In the genomic region with DNA sequence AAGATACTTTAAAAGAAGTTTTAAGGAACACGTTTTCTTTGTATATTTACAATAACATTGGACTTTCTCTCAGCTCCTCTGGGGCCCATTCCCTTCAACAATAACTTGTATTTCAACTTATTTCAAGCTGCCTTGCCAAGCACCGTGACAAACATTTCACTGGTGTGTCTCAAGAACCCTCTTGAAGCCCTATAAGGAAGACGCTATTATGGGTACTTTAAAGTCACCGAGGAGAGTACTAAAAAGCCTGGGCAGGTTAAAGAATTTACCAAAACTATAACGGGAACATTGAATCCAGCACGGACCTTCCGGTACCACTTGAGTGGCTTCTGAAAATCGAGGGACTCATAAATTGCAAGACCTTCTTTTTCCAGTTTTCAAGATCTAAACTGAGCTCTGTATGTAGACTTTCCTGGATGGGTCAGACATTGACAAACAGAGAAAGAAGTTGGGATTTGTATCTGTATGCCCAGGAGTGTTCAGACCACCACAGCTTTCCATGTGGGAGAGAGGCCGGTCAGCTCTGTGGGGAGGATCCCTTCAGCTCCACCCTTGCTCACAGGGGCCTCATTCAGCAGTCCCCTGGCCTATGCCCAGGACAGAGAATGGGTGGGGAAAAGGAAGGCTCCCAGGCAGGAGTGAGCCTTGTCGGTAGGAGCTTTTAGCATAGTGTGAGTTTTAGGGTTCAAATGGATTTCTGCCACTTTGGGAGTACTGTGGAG, we compare ENCODE assay signal across 8 mouse cellular contexts. TPM values are rescaled to one million over a fixed set of nuclear protein-coding genes. Genes with fewer than 3 reads are reported as not detected.
A peak's percentile ranks its signal among the peaks of the same experiment; 100 is the strongest.
DNase-seq lines count a peak whose midpoint lies in the region; ATAC-seq and TF ChIP-seq lines count a peak whose summit lies in the region.

No protein-coding gene starts in this region.

- H3K4me3 ChIP-seq in cerebellum, adult 2 months (replicated peaks; ENCODE audit: insufficient read depth, low read depth, low read length), result peak overlapping the region; percentile 87
- H3K4me3 ChIP-seq in heart, embryonic 14.5 days (ENCODE audit: control insufficient read depth in 1 of 2, insufficient read depth in 1 of 2, low read depth in 1 of 2, low read length in 2 of 2), result peak overlapping the region; percentile 39 to 64
- peak overlapping the region; percentile 71 for H3K4me3 ChIP-seq in liver, embryonic 16.5 days (ENCODE audit: low read depth, low read length)
- H3K4me3 ChIP-seq in stomach, embryonic 14.5 days (ENCODE audit: low read depth, low read length), result peak overlapping the region; percentile 67; the same call in 1 of the 2 replicates

- TF ChIP-seq CTCF in cerebellum, adult 2 months (IDR thresholded peaks at IDR 0.05; ENCODE audit: borderline replicate concordance, insufficient read depth, low read depth, low read length), result no peak
- no peak for TF ChIP-seq CTCF in brain, embryonic 14.5 days (IDR thresholded peaks at IDR 0.05; ENCODE audit: borderline replicate concordance, extremely low read depth, insufficient read depth, insufficient read length)

- H3K4me2 ChIP-seq in heart, embryonic 14.5 days (ENCODE audit: low read length), result peak overlapping the region; percentile 68
- peak overlapping the region; percentile 74 for H3K4me2 ChIP-seq in liver, embryonic 16.5 days (ENCODE audit: low read depth, low read length)
- peak overlapping the region; percentile 93 for H3K4me2 ChIP-seq in stomach, embryonic 14.5 days (replicated peaks; ENCODE audit: low read depth, low read length)

- DNase-seq in cerebellum, adult 2 months, result peak in 1 of 2 experiments; percentile 26
- DNase-seq in cerebellum, adult 8-10 months, result no peak
- peak; percentile 12 for DNase-seq in brain, embryonic 14.5 days (ENCODE audit: low read depth)
- DNase-seq in adrenal gland, adult 8-10 months, result no peak
- no peak for DNase-seq in retina, postnatal 1 day

- no peaks in the 10 kb centered on the region for H3K27me3 ChIP-seq in cerebellum, adult 2 months (ENCODE audit: control insufficient read depth, insufficient read depth, low read length)
- H3K27me3 ChIP-seq in heart, embryonic 14.5 days (ENCODE audit: control insufficient read depth, insufficient read depth, low read length), result no peaks in the 10 kb centered on the region
- no peaks in the 10 kb centered on the region for H3K27me3 ChIP-seq in liver, embryonic 16.5 days (ENCODE audit: control insufficient read depth, insufficient read depth, low read depth, low read length)
- no peaks in the 10 kb centered on the region for H3K27me3 ChIP-seq in stomach, embryonic 14.5 days (ENCODE audit: control insufficient read depth, insufficient read depth, low read length)

- TF ChIP-seq POLR2A in cerebellum, adult 2 months (IDR thresholded peaks at IDR 0.05; ENCODE audit: borderline replicate concordance, insufficient read depth, low read length), result no peak
- TF ChIP-seq POLR2A in brain, embryonic 14.5 days (IDR thresholded peaks at IDR 0.05; ENCODE audit: borderline replicate concordance, extremely low read depth, insufficient read depth, insufficient read length, poor library complexity, severe bottlenecking), result no peak

- no peak overlapping the region for H3K27ac ChIP-seq in cerebellum, adult 2 months (ENCODE audit: insufficient read depth, low read length)
- peak overlapping the region; percentile 99 for H3K27ac ChIP-seq in heart, embryonic 14.5 days (replicated peaks in 1 of 2; ENCODE audit: control insufficient read depth in 1 of 2, insufficient read depth in 1 of 2, low read depth in 2 of 2, low read length in 2 of 2)
- peak overlapping the region; percentile 94 for H3K27ac ChIP-seq in liver, embryonic 16.5 days (ENCODE audit: low read length)
- no peak overlapping the region for H3K27ac ChIP-seq in stomach, embryonic 14.5 days (ENCODE audit: low read length)

- WGBS in cerebellum, adult 2 months, result 35% methylated on average over 10 of the region's 10 CpGs
- WGBS in heart, embryonic 14.5 days, result 22% methylated on average over 10 of the region's 10 CpGs
- WGBS in liver, embryonic 16.5 days (ENCODE audit: insufficient replicate concordance), result 46% methylated on average over 10 of the region's 10 CpGs
- WGBS in stomach, embryonic 14.5 days, result 52% methylated on average over 10 of the region's 10 CpGs

- no peaks in the 10 kb centered on the region for H3K9me3 ChIP-seq in heart, embryonic 14.5 days (ENCODE audit: control insufficient read depth, low read length)
- no peaks in the 10 kb centered on the region for H3K9me3 ChIP-seq in liver, embryonic 16.5 days (replicated peaks; ENCODE audit: control insufficient read depth, low read length)
- no peaks in the 10 kb centered on the region for H3K9me3 ChIP-seq in stomach, embryonic 14.5 days (ENCODE audit: control insufficient read depth, low read depth, low read length)

- H3K36me3 ChIP-seq in heart, embryonic 14.5 days (ENCODE audit: control insufficient read depth, insufficient read depth, low read length), result peaks cover 22% of the 10 kb centered on the region
- H3K36me3 ChIP-seq in liver, embryonic 16.5 days (ENCODE audit: control insufficient read depth, insufficient read depth), result no peaks in the 10 kb centered on the region
- H3K36me3 ChIP-seq in stomach, embryonic 14.5 days (ENCODE audit: control insufficient read depth, insufficient read depth, low read length), result no peaks in the 10 kb centered on the region

- peak overlapping the region; percentile 88 for H3K9ac ChIP-seq in heart, embryonic 14.5 days (ENCODE audit: low read length)
- peak overlapping the region; percentile 2; the same call in 1 of the 2 replicates for H3K9ac ChIP-seq in liver, embryonic 16.5 days (ENCODE audit: low read depth, low read length)
- H3K9ac ChIP-seq in stomach, embryonic 14.5 days (replicated peaks; ENCODE audit: low read depth, low read length), result no peak overlapping the region

- ATAC-seq in heart, embryonic 14.5 days (ENCODE audit: insufficient number of reproducible peaks, insufficient read depth, low FRiP score, low read depth), result no peak
- ATAC-seq in liver, embryonic 16.5 days (ENCODE audit: low read depth), result no peak
- ATAC-seq in stomach, embryonic 14.5 days (ENCODE audit: insufficient number of reproducible peaks, insufficient read depth, low FRiP score, low read depth), result no peak

- H3K4me1 ChIP-seq in cerebellum, adult 2 months (ENCODE audit: control insufficient read depth, insufficient read depth, low read length), result peaks cover 17% of the 10 kb centered on the region
- H3K4me1 ChIP-seq in heart, embryonic 14.5 days (ENCODE audit: control insufficient read depth in 2 of 2, insufficient read depth in 2 of 2, low read length in 2 of 2), result peaks cover 13 to 26% of the 10 kb centered on the region in 2 experiments
- no peaks in the 10 kb centered on the region; the same call in none of the 2 replicates for H3K4me1 ChIP-seq in liver, embryonic 16.5 days (ENCODE audit: control insufficient read depth, low read depth, low read length)
- H3K4me1 ChIP-seq in stomach, embryonic 14.5 days (ENCODE audit: control insufficient read depth, insufficient read depth, low read length), result peaks cover 11% of the 10 kb centered on the region; the same call in 1 of the 2 replicates

RNA-seq across cellular contexts. Expression of a gene that starts 1.1 kb away (rescaled TPM):
- 3.6 and 4.1 TPM in 2 replicates for polyA plus RNA-seq in cerebellum, adult 2 months (2012; rRNA removed)
- 5.9 and 6.5 TPM in 2 replicates for polyA plus RNA-seq in brain, embryonic 14.5 days (2012; rRNA removed)
- polyA plus RNA-seq in heart, embryonic 14.5 days (2014; fragmentation: Nextera tagmentation; extraction: Ambion mirVana), result 35.5 and 36.0 TPM in 2 replicates
- 11.6 and 15.1 TPM in 2 replicates for polyA plus RNA-seq in liver, embryonic 16.5 days (2015; fragmentation: Nextera tagmentation; extraction: Ambion mirVana)
- polyA plus RNA-seq in stomach, embryonic 14.5 days (2014; fragmentation: Nextera tagmentation; extraction: Ambion mirVana), result 38.2 and 47.1 TPM in 2 replicates
- total RNA-seq in adrenal gland, adult 8-10 months (2022), result 1 to 10 TPM; 5.5 to 8.7 (median 6.9) TPM

RNA-seq across cellular contexts. Expression of a gene that starts 1.5 kb away (rescaled TPM):
- 104 and 107 TPM in 2 replicates for polyA plus RNA-seq in cerebellum, adult 2 months (2012; rRNA removed)
- polyA plus RNA-seq in brain, embryonic 14.5 days (2012; rRNA removed), result 32.8 and 45.8 TPM in 2 replicates
- 271 and 274 TPM in 2 replicates for polyA plus RNA-seq in heart, embryonic 14.5 days (2014; fragmentation: Nextera tagmentation; extraction: Ambion mirVana)
- polyA plus RNA-seq in liver, embryonic 16.5 days (2015; fragmentation: Nextera tagmentation; extraction: Ambion mirVana), result 179 and 213 TPM in 2 replicates
- polyA plus RNA-seq in stomach, embryonic 14.5 days (2014; fragmentation: Nextera tagmentation; extraction: Ambion mirVana), result 78.2 and 95.1 TPM in 2 replicates
- 100 to 1,000 TPM in 1 of 4 experiments, 10 to 100 TPM in 3; 52.8 to 108 (median 81.8) TPM for total RNA-seq in adrenal gland, adult 8-10 months (2022)

Comparison
In these comparisons a context has a peak if more than half of its experiments do, and no peak if none do; other contexts are left out.
1. H3K27ac ChIP-seq: peak in heart, embryonic 14.5 days (2 of 2) and liver, embryonic 16.5 days (single experiment); none in cerebellum, adult 2 months (single experiment) and stomach, embryonic 14.5 days (single experiment).
2. Peak in every context shown above with its lines, with median percentiles within 50 percentile points of each other: H3K4me3 ChIP-seq and H3K4me2 ChIP-seq.